Comparison of ENCODE assay signal across 8 mouse cellular contexts in genomic region chr15:9070353-9070752, GRCm38 (mm10). TPM values are rescaled to one million over a fixed set of nuclear protein-coding genes. Genes with fewer than 3 reads are reported as not detected.
DNase-seq lines count a peak whose midpoint lies in the region; ATAC-seq lines count a peak whose summit lies in the region.

No protein-coding gene starts in this region.

- peak overlapping the region; percentile 87 for H3K27ac ChIP-seq in lung, embryonic 16.5 days (ENCODE audit: low read length)
- peak overlapping the region; percentile 94 for H3K27ac ChIP-seq in limb, embryonic 12.5 days
- H3K27ac ChIP-seq in neural tube, embryonic 15.5 days (replicated peaks) = peak overlapping the region; percentile 95

- H3K9me3 ChIP-seq in lung, embryonic 16.5 days (ENCODE audit: control insufficient read depth, low read length) = no peaks in the 10 kb centered on the region
- no peaks in the 10 kb centered on the region for H3K9me3 ChIP-seq in limb, embryonic 12.5 days
- H3K9me3 ChIP-seq in neural tube, embryonic 15.5 days (replicated peaks) = no peaks in the 10 kb centered on the region

- under 1% methylated on average over 3 of the region's 3 CpGs for WGBS in lung, embryonic 16.5 days
- WGBS in limb, embryonic 12.5 days = under 1% methylated on average over 3 of the region's 3 CpGs
- WGBS in neural tube, embryonic 15.5 days = 0% methylated on average over 3 of the region's 3 CpGs

- no peaks in the 10 kb centered on the region for H3K27me3 ChIP-seq in lung, embryonic 16.5 days (ENCODE audit: control insufficient read depth, insufficient read depth, low read depth, low read length)
- H3K27me3 ChIP-seq in limb, embryonic 12.5 days = no peaks in the 10 kb centered on the region
- H3K27me3 ChIP-seq in neural tube, embryonic 15.5 days (replicated peaks) = no peaks in the 10 kb centered on the region

- peak overlapping the region; percentile 82 for H3K4me2 ChIP-seq in lung, embryonic 16.5 days (ENCODE audit: low read depth, low read length)
- peak overlapping the region; percentile 78 for H3K4me2 ChIP-seq in limb, embryonic 12.5 days
- H3K4me2 ChIP-seq in neural tube, embryonic 15.5 days = peak overlapping the region; percentile 84

- peak overlapping the region; percentile 97 for H3K4me3 ChIP-seq in lung, embryonic 16.5 days (ENCODE audit: low read length)
- peak overlapping the region; percentile 89 for H3K4me3 ChIP-seq in limb, embryonic 12.5 days (replicated peaks)
- peak overlapping the region; percentile 96 for H3K4me3 ChIP-seq in neural tube, embryonic 15.5 days (replicated peaks)

- no peak for DNase-seq in lung, postnatal 36 days
- no peak for DNase-seq in yolk sac, embryonic 10.5 days (ENCODE audit: low spot score)
- DNase-seq in gastrocnemius, postnatal 25 days = no peak
- DNase-seq in adrenal gland, postnatal 25 days = no peak

- no peaks in the 10 kb centered on the region for H3K36me3 ChIP-seq in lung, embryonic 16.5 days (ENCODE audit: control insufficient read depth, insufficient read depth, low read length)
- H3K36me3 ChIP-seq in limb, embryonic 12.5 days = no peaks in the 10 kb centered on the region
- H3K36me3 ChIP-seq in neural tube, embryonic 15.5 days = no peaks in the 10 kb centered on the region

- peaks cover 31% of the 10 kb centered on the region for H3K4me1 ChIP-seq in lung, embryonic 16.5 days (replicated peaks; ENCODE audit: control insufficient read depth, insufficient read depth, low read length)
- peaks cover 36% of the 10 kb centered on the region for H3K4me1 ChIP-seq in limb, embryonic 12.5 days (replicated peaks)
- H3K4me1 ChIP-seq in neural tube, embryonic 15.5 days = peaks cover 36% of the 10 kb centered on the region

- peak overlapping the region; percentile 75 for H3K9ac ChIP-seq in lung, embryonic 16.5 days (ENCODE audit: low read length)
- peak overlapping the region; percentile 82 for H3K9ac ChIP-seq in limb, embryonic 12.5 days (replicated peaks)
- H3K9ac ChIP-seq in neural tube, embryonic 15.5 days (replicated peaks) = peak overlapping the region; percentile 88

- ATAC-seq in lung, embryonic 16.5 days (ENCODE audit: low read depth) = no peak; the same call in 1 of the 2 replicates
- peak; percentile 16 for ATAC-seq in erythroblast, adult 5-6 weeks (replicated peaks; ENCODE audit: low FRiP score, poor library complexity, severe bottlenecking)
- ATAC-seq in limb, embryonic 12.5 days (ENCODE audit: insufficient number of reproducible peaks, insufficient read depth, low FRiP score, low TSS enrichment, low read depth) = peak; percentile 27; the same call in 1 of the 2 replicates
- 0 out of 2 replicates have a peak, but pooled peaks have one; percentile 4 for ATAC-seq in neural tube, embryonic 15.5 days (ENCODE audit: low FRiP score)

RNA-seq across cellular contexts. Expression of gene Nadk2, which starts 0.7 kb away (rescaled TPM):
- polyA plus RNA-seq in lung, embryonic 16.5 days (2015; fragmentation: Nextera tagmentation; extraction: Ambion mirVana) = 27.4 and 31.8 TPM in 2 replicates
- 252 and 320 TPM in 2 replicates for total RNA-seq in erythroblast, adult 5-6 weeks (2015; ENCODE audit: low replicate concordance)
- 514 and 775 TPM in 2 replicates for total RNA-seq in erythroblast, adult 5-6 weeks (2017; ENCODE audit: low replicate concordance)
- 33.8 and 34.7 TPM in 2 replicates for polyA plus RNA-seq in limb, embryonic 12.5 days (2016; fragmentation: Nextera tagmentation; extraction: Ambion mirVana)
- polyA plus RNA-seq in neural tube, embryonic 15.5 days (2015; fragmentation: Nextera tagmentation; extraction: Ambion mirVana) = 26.9 and 29.6 TPM in 2 replicates
- total RNA-seq in gastrocnemius, postnatal 25 days (2021) = 10 to 100 TPM; 19.3 to 24.2 TPM
- 73.3 and 79.6 TPM in 2 replicates for total RNA-seq in adrenal gland, postnatal 25 days (2021)
